Mouse (Mus musculus) cerebellum, adult 2 months (tissue): ENCODE measurements around the gene Lor.

Experiments
- CTCF ChIP-seq: fragments of 200-500 bp; IDR thresholded peaks from 2 replicates; pipeline ENCODE4 v1.5.1; 2011; ENCODE audit warnings: low read depth, mild to moderate bottlenecking, control low read depth, low read length, moderate library complexity, borderline replicate concordance; ENCODE audit not compliant: insufficient read depth
- POLR2A ChIP-seq: fragments of 200-500 bp; IDR thresholded peaks from 2 replicates; pipeline ENCODE4 v1.6.1; 2011; ENCODE audit warnings: low read length, control low read depth, borderline replicate concordance; ENCODE audit not compliant: insufficient read depth

DNA sequence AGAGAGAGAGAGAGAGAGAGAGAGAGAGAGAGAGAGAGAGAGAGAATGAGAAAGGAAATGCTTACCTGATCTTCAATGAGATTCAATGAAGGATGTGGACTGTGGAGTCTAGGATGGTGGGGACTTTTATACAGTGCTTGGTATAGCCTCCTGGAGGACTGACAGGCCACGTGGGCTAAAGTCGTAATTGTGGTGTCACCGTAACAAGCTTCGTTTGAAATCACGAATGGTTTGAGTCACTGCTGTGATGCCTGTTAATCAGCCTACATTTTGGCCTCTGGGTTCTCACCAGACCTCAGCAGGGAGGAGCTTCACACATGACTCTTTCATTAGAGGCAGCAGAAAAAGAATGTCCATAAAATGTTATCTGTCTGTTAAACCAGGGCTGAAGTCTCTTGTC lies 40.9 kb upstream of the Lor start, which contains the start of gene Prr9:
- TF ChIP-seq POLR2A, result no peak
- TF ChIP-seq CTCF, result no peak
